Mouse (Mus musculus) ES-Bruce4 (cell line): ENCODE results near the gene Qrfp.

Source experiments
- CTCF ChIP-seq: IDR thresholded peaks from one replicate; pipeline ENCODE4 v1.8.1; 2011; ENCODE audit warnings: low read depth, low read length
- POLR2A ChIP-seq: IDR thresholded peaks from one replicate; pipeline ENCODE4 v1.8.1; 2011; ENCODE audit warnings: low read length; ENCODE audit not compliant: insufficient read depth

GRCm38 (mm10) chr2:31757472-31757871, 52.9 kb downstream of the Qrfp start:
- no peak for TF ChIP-seq CTCF
- TF ChIP-seq POLR2A = no peak
